Mouse (Mus musculus): ENCODE measurements around the gene Rab36. TPM values are rescaled to one million over a fixed set of nuclear protein-coding genes. Genes with fewer than 3 reads are reported as not detected.

The Rab36 gene
- polyA plus RNA-seq, 1 experiment = 40.9 TPM

DNA sequence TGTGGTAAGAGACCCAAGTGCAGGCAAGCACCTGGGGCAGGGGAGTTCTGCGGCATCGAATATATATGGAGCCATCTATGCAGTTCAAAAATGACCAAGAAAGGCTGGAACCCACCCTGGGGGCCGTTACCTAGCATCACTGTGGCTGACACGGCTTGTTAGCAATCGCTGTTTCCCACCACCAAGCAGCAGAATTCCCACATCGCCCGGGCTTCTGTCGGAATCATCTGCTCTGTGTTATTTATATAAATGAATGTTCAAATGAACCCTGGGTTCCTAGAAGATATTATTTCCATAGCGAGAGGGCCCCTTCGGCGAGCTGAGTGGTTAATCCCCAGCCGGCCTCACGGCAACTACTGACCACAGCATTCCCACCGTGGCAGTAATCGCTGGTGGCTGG is 26.2 kb upstream of the Rab36 start:
- Histone ChIP-seq H3K27ac (ENCODE audit: insufficient read depth, low read length) (no peak overlapping the region), H3K4me1 (ENCODE audit: control insufficient read depth, insufficient read depth, low read length) (peaks cover 13% of the 10 kb centered on the region), H3K4me3 (ENCODE audit: insufficient read depth, low read length) (no peak overlapping the region)
- no peak for TF ChIP-seq CTCF (IDR thresholded peaks at IDR 0.05; ENCODE audit: extremely low read depth, insufficient read depth, low read length)
- TF ChIP-seq POLR2A (IDR thresholded peaks at IDR 0.05; ENCODE audit: extremely low read depth, insufficient read depth, low read length) = no peak

DNA sequence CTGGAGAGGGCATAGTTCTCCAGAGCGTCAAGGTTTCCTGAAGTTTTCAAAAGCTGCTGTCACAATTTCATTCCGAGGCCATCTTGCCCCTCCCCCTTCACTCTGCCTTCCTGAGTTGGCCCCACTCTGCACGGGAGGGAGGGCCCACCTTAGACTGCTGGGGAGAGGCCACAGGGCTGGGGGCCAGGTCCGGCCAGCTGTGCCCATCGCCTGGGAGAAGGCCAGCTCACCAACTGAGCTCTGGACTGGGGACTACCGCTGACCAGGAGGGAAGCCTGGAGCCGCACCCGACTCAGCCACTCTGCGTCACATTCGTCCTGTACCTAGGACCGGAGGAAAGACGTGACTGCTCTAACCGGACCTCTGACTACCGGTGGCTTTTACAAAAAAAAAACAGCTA is 21.4 kb upstream of the Rab36 start:
- Histone ChIP-seq H3K4me3 (ENCODE audit: insufficient read depth, low read length) (no peak overlapping the region), H3K27ac (ENCODE audit: insufficient read depth, low read length) (no peak overlapping the region), H3K4me1 (ENCODE audit: control insufficient read depth, insufficient read depth, low read length) (peaks cover 1% of the 10 kb centered on the region)
- no peak for TF ChIP-seq CTCF (IDR thresholded peaks at IDR 0.05; ENCODE audit: extremely low read depth, insufficient read depth, low read length)
- no peak for TF ChIP-seq POLR2A (IDR thresholded peaks at IDR 0.05; ENCODE audit: extremely low read depth, insufficient read depth, low read length)

DNA sequence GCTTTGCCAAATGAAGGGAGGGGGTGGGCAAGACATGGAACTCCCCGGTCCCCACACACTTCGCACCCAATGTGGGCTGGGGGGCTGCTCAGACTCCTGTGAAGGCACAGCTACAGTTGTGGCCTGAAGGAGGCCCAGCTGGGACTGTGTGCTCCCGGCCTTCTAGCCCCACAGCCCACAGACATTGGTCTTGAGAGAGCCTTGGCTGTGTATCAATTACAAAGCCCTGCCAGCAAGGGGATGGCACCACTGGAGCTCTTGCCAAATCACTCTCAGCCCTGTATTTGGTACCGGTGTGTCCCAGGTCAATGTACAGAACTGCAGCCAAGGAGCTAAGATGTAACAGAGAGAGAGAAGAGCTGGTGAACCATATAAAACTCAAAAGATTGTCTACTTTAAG is 20.4 kb upstream of the Rab36 start:
- TF ChIP-seq POLR2A (IDR thresholded peaks at IDR 0.05; ENCODE audit: extremely low read depth, insufficient read depth, low read length) = no peak
- TF ChIP-seq CTCF (IDR thresholded peaks at IDR 0.05; ENCODE audit: extremely low read depth, insufficient read depth, low read length) = no peak
- H3K4me3 ChIP-seq (ENCODE audit: insufficient read depth, low read length) = no peak overlapping the region
- H3K27ac ChIP-seq (ENCODE audit: insufficient read depth, low read length) = no peak overlapping the region
- H3K4me1 ChIP-seq (ENCODE audit: control insufficient read depth, insufficient read depth, low read length) = peaks cover 1% of the 10 kb centered on the region

DNA sequence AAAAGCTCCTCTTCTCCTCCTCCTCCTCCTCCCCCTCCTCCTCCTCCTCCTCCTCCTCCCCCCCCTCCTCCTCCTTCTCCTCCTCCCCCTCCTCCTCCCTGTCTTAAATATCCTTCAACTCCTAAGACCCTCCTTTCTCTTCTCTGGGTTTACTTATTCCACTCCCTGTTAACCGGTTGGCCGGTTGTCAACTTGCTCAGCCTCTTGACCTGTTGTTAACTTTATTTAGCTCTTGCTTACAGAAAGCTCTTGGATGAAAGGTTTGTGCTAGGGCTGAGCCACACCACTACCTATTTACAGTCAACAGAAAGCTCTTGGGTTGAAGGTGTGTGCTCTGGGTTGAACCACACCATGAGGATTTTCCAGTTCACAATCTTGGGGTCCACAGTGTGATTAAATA is 16.6 kb upstream of the Rab36 start:
- no peak overlapping the region for H3K27ac ChIP-seq (ENCODE audit: insufficient read depth, low read length)
- no peak overlapping the region for H3K4me3 ChIP-seq (ENCODE audit: insufficient read depth, low read length)
- H3K4me1 ChIP-seq (ENCODE audit: control insufficient read depth, insufficient read depth, low read length) = peaks cover 1% of the 10 kb centered on the region; the same call in 1 of the 2 replicates
- TF ChIP-seq CTCF (IDR thresholded peaks at IDR 0.05; ENCODE audit: extremely low read depth, insufficient read depth, low read length) (no peak), POLR2A (IDR thresholded peaks at IDR 0.05; ENCODE audit: extremely low read depth, insufficient read depth, low read length) (no peak)

DNA sequence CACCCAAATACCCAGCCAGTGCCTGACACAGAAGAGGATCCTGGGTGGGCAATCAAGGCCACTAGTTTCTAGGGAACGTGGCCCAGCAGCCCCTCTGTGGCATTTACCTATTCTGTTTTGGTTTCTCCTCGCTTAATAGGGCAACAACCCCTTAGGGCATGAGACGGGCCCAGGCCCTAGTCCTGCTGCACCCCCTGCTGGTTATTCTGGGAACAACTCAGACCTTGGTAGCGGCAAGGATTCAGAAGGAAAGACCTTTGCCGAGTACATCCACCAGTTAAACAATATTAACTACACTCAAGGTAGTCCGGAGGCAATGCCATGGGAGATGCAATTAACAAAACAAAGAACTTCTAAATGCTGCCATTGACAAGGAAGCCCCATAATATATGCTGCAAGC is 15.7 kb upstream of the Rab36 start:
- peaks cover 1% of the 10 kb centered on the region; the same call in 1 of the 2 replicates for H3K4me1 ChIP-seq (ENCODE audit: control insufficient read depth, insufficient read depth, low read length)
- peak; percentile 92 for TF ChIP-seq CTCF (IDR thresholded peaks at IDR 0.05; ENCODE audit: extremely low read depth, insufficient read depth, low read length)
- TF ChIP-seq POLR2A (IDR thresholded peaks at IDR 0.05; ENCODE audit: extremely low read depth, insufficient read depth, low read length) = no peak
- no peak overlapping the region for H3K4me3 ChIP-seq (ENCODE audit: insufficient read depth, low read length)
- H3K27ac ChIP-seq (ENCODE audit: insufficient read depth, low read length) = no peak overlapping the region

DNA sequence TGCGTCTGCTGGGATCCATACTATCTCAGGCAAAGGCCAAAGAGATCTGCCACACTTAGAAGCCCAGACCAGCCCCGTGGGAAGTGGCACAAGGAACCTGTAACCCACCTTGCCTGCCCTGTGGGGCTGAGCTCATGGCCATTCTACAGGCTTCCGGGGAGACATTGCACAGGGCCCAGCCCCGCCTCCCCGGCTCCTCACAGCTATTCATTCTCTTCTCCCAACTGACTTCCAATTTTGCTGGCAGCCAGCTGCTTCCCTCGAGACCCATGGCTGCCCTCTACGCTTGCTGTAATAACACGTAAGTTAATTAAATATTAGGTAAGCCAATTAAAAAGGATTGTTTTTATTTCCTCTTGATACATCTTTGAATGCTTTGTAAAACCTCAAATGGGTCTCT is 10.4 kb upstream of the Rab36 start:
- Histone ChIP-seq H3K27ac (ENCODE audit: insufficient read depth, low read length) (no peak overlapping the region), H3K4me1 (ENCODE audit: control insufficient read depth, insufficient read depth, low read length) (no peaks in the 10 kb centered on the region), H3K4me3 (ENCODE audit: insufficient read depth, low read length) (no peak overlapping the region)
- TF ChIP-seq CTCF (IDR thresholded peaks at IDR 0.05; ENCODE audit: extremely low read depth, insufficient read depth, low read length) = no peak
- no peak for TF ChIP-seq POLR2A (IDR thresholded peaks at IDR 0.05; ENCODE audit: extremely low read depth, insufficient read depth, low read length)

DNA sequence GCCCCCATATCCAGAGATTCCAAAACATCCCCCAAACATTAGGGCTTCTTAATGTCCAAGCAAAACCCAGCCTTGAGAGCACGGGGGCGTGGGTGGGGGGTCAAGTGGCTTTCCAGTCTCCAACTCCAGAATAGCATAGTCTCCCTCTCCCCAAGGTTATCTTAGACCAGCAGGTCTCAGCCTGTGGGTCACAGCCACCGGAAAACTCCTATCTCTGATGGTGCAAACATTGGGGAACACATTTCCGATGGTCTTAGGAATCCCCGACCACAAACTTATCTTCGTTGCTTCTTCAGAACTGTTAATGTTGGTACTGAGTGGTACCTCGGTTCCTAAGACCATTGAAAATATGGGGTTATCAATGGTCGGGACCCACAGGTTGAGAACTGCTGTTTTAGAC is 8.1 kb upstream of the Rab36 start:
- no peak for TF ChIP-seq POLR2A (IDR thresholded peaks at IDR 0.05; ENCODE audit: extremely low read depth, insufficient read depth, low read length)
- TF ChIP-seq CTCF (IDR thresholded peaks at IDR 0.05; ENCODE audit: extremely low read depth, insufficient read depth, low read length) = no peak
- Histone ChIP-seq H3K4me1 (ENCODE audit: control insufficient read depth, insufficient read depth, low read length) (peaks cover 3% of the 10 kb centered on the region), H3K4me3 (ENCODE audit: insufficient read depth, low read length) (no peak overlapping the region), H3K27ac (ENCODE audit: insufficient read depth, low read length) (no peak overlapping the region)

DNA sequence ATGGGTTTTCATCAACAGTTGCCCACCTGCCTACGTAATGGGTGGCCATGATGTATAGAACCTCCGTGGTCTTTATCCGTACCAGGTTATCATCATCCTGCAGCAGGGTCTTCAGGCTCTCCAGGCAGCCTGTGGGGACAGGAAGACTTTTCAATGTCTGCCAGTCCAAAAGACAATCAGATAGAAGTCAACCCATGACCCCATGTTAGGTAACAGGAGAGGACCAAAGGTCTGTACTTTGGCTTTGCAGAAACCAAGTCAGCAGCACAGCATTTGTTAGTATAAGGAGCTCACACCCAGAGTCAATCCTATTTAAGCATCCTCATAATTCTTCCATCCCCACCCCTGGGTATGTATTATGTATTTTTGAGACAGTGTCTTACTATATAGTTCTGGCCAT is 7.2 kb upstream of the Rab36 start:
- H3K27ac ChIP-seq (ENCODE audit: insufficient read depth, low read length) = no peak overlapping the region
- TF ChIP-seq CTCF (IDR thresholded peaks at IDR 0.05; ENCODE audit: extremely low read depth, insufficient read depth, low read length) (no peak), POLR2A (IDR thresholded peaks at IDR 0.05; ENCODE audit: extremely low read depth, insufficient read depth, low read length) (no peak)

DNA sequence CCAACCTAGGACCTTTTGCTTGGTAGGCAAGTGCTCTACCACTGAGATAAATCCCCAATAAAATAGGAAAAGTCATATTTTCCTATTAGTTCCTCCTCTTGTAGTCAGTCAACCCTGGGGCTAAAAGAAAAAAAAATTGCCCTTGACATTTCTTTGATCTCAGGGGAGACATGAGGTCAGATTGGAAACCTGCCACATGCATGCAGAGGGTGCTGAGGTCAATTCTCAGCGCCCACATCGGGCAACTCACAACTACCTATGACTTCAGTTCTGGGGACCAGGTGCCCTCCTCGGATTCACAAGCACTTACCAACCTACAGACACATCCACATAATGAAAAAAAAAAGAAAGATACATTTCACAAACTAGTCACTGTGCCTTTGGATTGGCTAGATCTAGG is 6.6 kb upstream of the Rab36 start:
- peaks cover 3% of the 10 kb centered on the region for H3K4me1 ChIP-seq (ENCODE audit: control insufficient read depth, insufficient read depth, low read length)
- TF ChIP-seq POLR2A (IDR thresholded peaks at IDR 0.05; ENCODE audit: extremely low read depth, insufficient read depth, low read length) (no peak), CTCF (IDR thresholded peaks at IDR 0.05; ENCODE audit: extremely low read depth, insufficient read depth, low read length) (no peak)
- no peak overlapping the region for H3K27ac ChIP-seq (ENCODE audit: insufficient read depth, low read length)
- H3K4me3 ChIP-seq (ENCODE audit: insufficient read depth, low read length) = no peak overlapping the region

More for the DNA sequence above, 7.2 kb upstream of the Rab36 start:
- peaks cover 3% of the 10 kb centered on the region for H3K4me1 ChIP-seq (ENCODE audit: control insufficient read depth, insufficient read depth, low read length)
- no peak overlapping the region for H3K4me3 ChIP-seq (ENCODE audit: insufficient read depth, low read length)

DNA sequence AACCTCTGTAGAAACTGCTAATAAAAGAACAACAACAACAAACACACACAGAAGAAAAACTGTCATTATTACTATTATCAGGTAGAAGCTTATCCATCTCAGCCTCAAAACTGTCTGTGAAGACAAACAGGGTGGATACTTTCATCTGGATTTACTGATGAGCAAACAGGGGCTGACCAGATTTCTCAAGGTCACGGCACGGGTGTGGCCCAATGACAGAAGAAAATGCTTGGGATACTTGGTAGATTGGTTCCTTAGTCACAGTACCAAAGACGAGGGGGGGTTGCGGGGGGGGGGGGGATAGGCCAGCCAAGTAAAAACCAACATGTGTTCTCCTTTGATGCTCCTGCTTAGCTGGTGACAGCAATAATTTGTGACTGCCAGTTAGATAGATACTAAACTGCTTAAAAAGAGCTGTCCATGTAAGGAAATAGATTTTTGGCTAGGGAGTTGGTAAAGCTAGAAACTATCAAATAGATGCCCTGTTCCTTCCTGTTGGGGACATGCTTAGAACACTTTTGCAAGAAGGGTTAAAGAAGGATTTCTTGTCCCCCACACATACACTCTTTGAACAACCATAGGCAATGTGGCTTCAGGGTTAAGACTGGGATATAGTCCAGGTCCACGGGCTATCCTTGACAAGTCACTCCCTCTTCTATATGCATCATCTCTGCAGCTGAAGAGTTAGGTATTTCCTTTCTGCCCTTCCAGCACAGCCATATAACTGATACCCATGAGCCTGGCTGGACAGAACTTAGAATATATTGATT is 5.3 kb upstream of the Rab36 start:
- no peak overlapping the region for H3K27ac ChIP-seq (ENCODE audit: insufficient read depth, low read length)
- TF ChIP-seq POLR2A (IDR thresholded peaks at IDR 0.05; ENCODE audit: extremely low read depth, insufficient read depth, low read length) = no peak
- no peak for TF ChIP-seq CTCF (IDR thresholded peaks at IDR 0.05; ENCODE audit: extremely low read depth, insufficient read depth, low read length)
- H3K4me1 ChIP-seq (ENCODE audit: control insufficient read depth, insufficient read depth, low read length) = peaks cover 3% of the 10 kb centered on the region
- H3K4me3 ChIP-seq (ENCODE audit: insufficient read depth, low read length) = no peak overlapping the region

All from cortical plate, adult 2 months (tissue).